Mouse (Mus musculus) lung, embryonic 15.5 days (tissue): ENCODE results near the gene Klhl32. TPM values are rescaled to one million over a fixed set of nuclear protein-coding genes. Genes with fewer than 3 reads are reported as not detected.

ENCODE experiments used
- ATAC-seq: fragments of 200-750 bp; cut with Nextera tagmentation; 2 replicates; pipeline ENCODE4 v1.8.0; 2017; ENCODE audit warnings: moderate number of reproducible peaks, borderline replicate concordance; ENCODE audit not compliant: low FRiP score, low TSS enrichment; ENCODE audit errors: extremely low read depth
- H3K27ac ChIP-seq: fragments of 300-500 bp; sonication (generic); 2 replicates; pipeline ENCODE4 v1.5.1; 2015; ENCODE audit warnings: moderate library complexity, mild to moderate bottlenecking, inconsistent platforms
- H3K27me3 ChIP-seq: fragments of 300-500 bp; sonication (generic); 2 replicates; pipeline ENCODE4 v1.6.1; 2015; ENCODE audit warnings: inconsistent platforms
- H3K36me3 ChIP-seq: fragments of 300-500 bp; sonication (generic); 2 replicates; pipeline ENCODE4 v1.6.1; 2015; ENCODE audit warnings: inconsistent platforms
- H3K4me1 ChIP-seq: fragments of 300-500 bp; sonication (generic); 2 replicates; pipeline ENCODE4 v1.6.1; 2015; ENCODE audit warnings: inconsistent platforms
- H3K4me2 ChIP-seq: fragments of 300-500 bp; sonication (generic); 2 replicates; pipeline ENCODE4 v1.6.1; 2015; ENCODE audit warnings: inconsistent platforms, mild to moderate bottlenecking, moderate library complexity
- H3K4me3 ChIP-seq: fragments of 300-500 bp; sonication (generic); 2 replicates; pipeline ENCODE4 v1.5.1; 2015; ENCODE audit warnings: mild to moderate bottlenecking, inconsistent platforms
- H3K9ac ChIP-seq: fragments of 300-500 bp; sonication (generic); 2 replicates; pipeline ENCODE4 v1.6.1; 2015; ENCODE audit warnings: inconsistent platforms
- H3K9me3 ChIP-seq: fragments of 300-500 bp; sonication (generic); 2 replicates; pipeline ENCODE4 v1.6.1; 2016; ENCODE audit warnings: inconsistent platforms
- WGBS: fragments of 180-500 bp; shearing (Covaris S2); methylation state at CpG from one replicate; pipeline ENCODE4 v1.1.7; 2015; 5-methylcytosine and 5-hydroxymethylcytosine counted together
- polyA plus RNA-seq: library from polyadenylated mRNA; unstranded; fragments of >200 nt; fragmentation: Nextera tagmentation; extraction: Ambion mirVana; gene quantifications from 2 replicates; pipeline ENCODE4 v1.2.1, GENCODE M21; 2015

Gene Klhl32
- polyA plus RNA-seq, 1 experiment from 2014 or later = 1.8 TPM

DNA sequence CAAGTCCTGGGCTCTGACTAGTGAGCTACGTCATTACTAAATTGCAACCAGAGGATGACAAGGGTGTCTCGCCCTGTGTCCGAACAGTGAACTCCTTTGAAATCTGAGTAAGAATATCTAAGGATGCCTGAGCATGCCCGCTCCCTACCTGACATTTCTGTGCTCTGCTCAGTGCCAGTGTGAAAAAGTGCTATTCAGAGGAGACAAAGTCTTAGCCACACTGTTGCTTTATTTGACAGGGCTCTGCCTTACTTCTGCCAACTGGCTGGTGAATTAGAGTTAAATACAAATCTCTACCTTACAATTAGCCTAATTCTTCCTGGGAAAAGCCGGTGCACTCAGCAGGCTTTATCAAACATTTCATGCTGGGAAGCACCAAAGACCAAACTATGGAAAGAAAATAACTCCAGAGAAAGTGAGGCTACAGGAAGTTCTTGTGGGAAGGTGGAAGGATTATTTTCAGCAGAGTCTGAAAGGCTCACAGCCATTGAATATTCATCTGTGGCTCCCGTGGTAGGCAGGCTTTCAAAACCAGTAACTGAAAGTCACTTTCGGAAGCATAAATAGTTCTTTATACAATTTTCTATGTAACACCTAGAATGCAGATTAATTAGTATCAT is 57.1 kb downstream of the Klhl32 start:
- Histone ChIP-seq H3K27ac (no peak overlapping the region), H3K4me3 (no peak overlapping the region), H3K27me3 (no peaks in the 10 kb centered on the region), H3K4me2 (no peak overlapping the region), H3K9me3 (no peaks in the 10 kb centered on the region), H3K9ac (no peak overlapping the region), H3K4me1 (no peaks in the 10 kb centered on the region), H3K36me3 (no peaks in the 10 kb centered on the region)
- WGBS = 64% methylated on average over 7 of the region's 7 CpGs
- no peak for ATAC-seq

DNA sequence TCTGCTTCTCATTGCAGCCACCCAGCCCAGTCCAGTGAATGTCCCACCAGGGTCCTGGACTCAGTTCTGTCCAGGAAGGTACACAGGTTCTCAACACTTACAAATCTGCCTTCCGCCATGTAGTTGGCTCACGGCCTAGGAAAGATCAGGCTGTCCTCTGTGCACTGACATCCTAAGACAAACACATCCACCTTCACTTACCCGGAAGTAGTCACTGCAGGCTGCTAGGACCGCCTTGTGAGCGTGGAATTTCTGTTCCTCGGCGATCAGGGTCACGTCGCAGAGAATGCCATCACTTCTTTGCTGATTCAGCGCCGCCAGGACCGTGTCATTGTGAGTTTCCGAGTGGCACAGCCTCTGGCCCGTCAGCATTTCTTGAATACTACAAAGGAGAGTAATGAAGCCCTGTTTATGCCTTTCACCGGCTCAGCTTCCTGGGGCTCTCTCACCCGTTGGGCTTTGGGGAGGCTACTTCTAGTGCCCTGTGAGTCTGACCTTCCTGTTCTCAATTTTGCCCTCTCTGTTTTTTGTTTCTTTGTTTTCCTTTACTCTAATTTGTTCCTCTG is 58.4 kb downstream of the Klhl32 start:
- H3K9ac ChIP-seq = no peak overlapping the region
- 23% methylated on average over 16 of the region's 16 CpGs for WGBS
- ATAC-seq = no peak
- no peaks in the 10 kb centered on the region for H3K27me3 ChIP-seq
- no peaks in the 10 kb centered on the region for H3K36me3 ChIP-seq
- H3K27ac ChIP-seq = no peak overlapping the region
- H3K9me3 ChIP-seq = no peaks in the 10 kb centered on the region
- H3K4me3 ChIP-seq = 0 out of 2 replicates have a peak overlapping the region, but pooled peaks have one; percentile 4
- no peaks in the 10 kb centered on the region for H3K4me1 ChIP-seq
- H3K4me2 ChIP-seq = peak overlapping the region; percentile 39

DNA sequence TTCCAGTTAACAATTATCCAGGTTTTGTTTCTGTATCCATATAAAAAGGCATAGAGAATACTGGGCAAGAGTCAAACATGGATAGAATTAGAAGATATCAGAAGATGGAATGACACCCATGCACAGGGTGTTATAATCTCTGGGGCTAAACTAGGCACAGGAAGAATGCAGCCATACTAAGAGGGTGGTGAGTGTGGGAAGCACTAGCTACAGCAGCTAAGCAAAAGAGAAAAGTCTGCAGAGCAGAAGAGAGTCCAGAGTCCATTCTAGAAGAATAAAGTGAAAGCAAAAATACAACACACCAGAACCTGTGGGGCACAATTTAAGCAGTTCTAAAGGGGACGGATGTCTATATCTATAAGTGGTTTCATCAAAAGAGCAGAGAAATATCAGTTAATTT is 61.6 kb downstream of the Klhl32 start:
- Histone ChIP-seq H3K27ac (no peak overlapping the region), H3K4me3 (no peak overlapping the region), H3K36me3 (no peaks in the 10 kb centered on the region), H3K4me1 (no peaks in the 10 kb centered on the region), H3K9ac (no peak overlapping the region), H3K27me3 (no peaks in the 10 kb centered on the region), H3K4me2 (no peak overlapping the region), H3K9me3 (no peaks in the 10 kb centered on the region)
- no peak for ATAC-seq
- 79% methylated on average over 1 of the region's 1 CpGs for WGBS

DNA sequence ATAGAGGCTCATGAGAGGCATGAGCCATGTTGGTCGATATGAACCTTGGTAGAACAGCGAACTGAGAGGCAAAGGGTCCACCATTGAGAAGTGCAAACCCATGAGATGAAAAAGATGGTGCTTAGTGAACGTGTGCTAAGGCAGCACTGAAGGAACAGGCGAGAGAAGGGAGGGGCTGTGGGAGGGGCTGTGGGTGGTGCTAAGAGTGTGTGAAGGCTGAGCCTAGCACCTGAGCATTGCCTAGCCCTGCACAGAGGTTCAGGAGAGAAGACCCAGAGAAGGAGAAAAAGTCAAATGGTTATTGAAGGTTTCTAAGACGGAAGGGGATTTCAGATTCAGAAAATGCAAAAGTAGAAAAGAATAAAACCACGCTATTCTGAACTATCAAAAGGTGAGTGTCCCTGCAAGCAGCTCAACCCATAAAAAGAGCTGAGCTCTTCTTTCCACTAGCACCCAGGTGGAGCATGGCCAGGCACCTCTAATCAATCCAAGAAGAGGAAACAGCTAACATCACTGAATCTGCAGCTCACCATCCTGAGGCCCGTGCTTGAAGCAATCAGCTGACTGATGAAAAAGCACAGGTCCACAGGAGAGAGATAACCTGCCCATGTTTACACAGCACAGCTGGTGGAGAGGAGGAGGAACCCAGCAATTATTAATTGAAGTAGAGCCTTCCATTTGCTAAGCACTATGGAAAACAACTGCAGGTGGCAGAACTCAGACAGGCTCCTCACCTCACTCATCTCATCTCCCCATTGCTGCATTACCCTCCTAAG is 65.0 kb downstream of the Klhl32 start:
- H3K4me3 ChIP-seq = no peak overlapping the region

DNA sequence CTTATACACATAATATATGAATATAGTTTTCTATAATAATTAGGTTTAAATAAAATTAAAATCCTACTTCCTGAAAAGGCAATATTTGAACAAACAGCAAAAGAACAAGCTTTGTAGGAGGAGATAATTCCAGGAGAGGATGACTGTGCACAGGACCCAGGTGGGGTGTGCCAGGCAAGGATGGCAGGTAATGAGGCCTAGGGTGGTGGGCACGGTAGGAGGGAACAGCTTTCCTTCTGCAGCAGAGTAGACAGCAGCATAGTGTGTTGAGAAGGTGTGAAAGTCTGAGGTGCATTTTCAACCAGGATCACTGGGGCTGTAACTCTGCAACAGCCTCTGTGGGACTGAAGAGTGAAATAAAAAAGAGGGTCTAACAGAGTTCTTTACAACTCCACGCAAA is 85.0 kb downstream of the Klhl32 start:
- Histone ChIP-seq H3K4me3 (no peak overlapping the region), H3K9ac (no peak overlapping the region), H3K27me3 (no peaks in the 10 kb centered on the region), H3K27ac (no peak overlapping the region), H3K4me1 (no peaks in the 10 kb centered on the region), H3K36me3 (no peaks in the 10 kb centered on the region), H3K4me2 (no peak overlapping the region), H3K9me3 (no peaks in the 10 kb centered on the region)
- ATAC-seq = no peak
- 76% methylated on average over 2 of the region's 2 CpGs for WGBS

More for the DNA sequence above, 65.0 kb downstream of the Klhl32 start:
- 42% methylated on average over 7 of the region's 7 CpGs for WGBS
- H3K4me2 ChIP-seq = no peak overlapping the region
- no peaks in the 10 kb centered on the region for H3K4me1 ChIP-seq
- no peaks in the 10 kb centered on the region for H3K9me3 ChIP-seq
- H3K36me3 ChIP-seq = no peaks in the 10 kb centered on the region
- no peak for ATAC-seq
- H3K27ac ChIP-seq = no peak overlapping the region
- no peaks in the 10 kb centered on the region for H3K27me3 ChIP-seq
- H3K9ac ChIP-seq = no peak overlapping the region

DNA sequence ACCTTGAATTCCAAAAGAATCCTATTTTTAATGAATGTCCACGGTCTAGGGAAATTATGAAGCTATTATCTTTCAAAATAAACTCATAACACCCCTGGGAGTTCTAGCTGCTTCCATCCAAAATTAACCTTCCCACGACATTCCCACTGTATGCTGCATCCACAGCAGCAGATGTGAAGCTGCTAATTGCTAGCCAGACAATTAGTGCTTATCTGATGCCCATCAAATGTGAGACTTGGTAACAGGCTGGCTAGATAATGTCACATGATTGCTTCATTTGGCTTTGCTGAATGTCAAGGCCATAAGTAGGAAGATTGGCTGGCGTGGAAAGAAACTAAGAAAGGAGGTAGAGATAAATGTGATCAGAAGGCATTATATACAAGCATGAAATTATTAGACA is 85.5 kb downstream of the Klhl32 start:
- Histone ChIP-seq H3K4me1 (no peaks in the 10 kb centered on the region), H3K4me3 (no peak overlapping the region), H3K36me3 (no peaks in the 10 kb centered on the region), H3K9me3 (no peaks in the 10 kb centered on the region), H3K27ac (no peak overlapping the region), H3K9ac (no peak overlapping the region), H3K27me3 (no peaks in the 10 kb centered on the region), H3K4me2 (no peak overlapping the region)
- no peak for ATAC-seq
- WGBS = 58% methylated on average over 3 of the region's 3 CpGs

DNA sequence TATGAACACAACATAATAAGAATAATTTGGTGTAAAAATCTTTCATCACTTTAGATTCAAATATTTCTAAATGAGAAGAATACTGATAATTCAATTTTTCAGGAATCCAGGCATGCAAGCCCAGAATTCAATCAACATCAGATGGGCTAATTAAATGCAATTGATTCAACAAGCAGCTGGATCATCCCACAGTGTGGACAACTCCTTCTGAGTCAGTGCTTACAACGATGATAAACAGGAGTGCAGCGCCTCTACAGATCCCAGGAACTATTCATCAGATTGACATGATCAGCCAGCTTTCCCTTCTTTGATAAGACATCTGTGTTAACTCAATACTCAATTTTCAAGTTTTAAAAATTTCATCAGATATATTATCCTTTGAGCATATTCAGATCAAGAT is 86.4 kb downstream of the Klhl32 start:
- no peak overlapping the region for H3K4me2 ChIP-seq
- H3K9ac ChIP-seq = no peak overlapping the region
- 61% methylated on average over 2 of the region's 2 CpGs for WGBS
- no peaks in the 10 kb centered on the region for H3K27me3 ChIP-seq
- H3K4me3 ChIP-seq = no peak overlapping the region
- ATAC-seq = no peak
- no peaks in the 10 kb centered on the region for H3K9me3 ChIP-seq
- no peaks in the 10 kb centered on the region for H3K36me3 ChIP-seq
- no peaks in the 10 kb centered on the region for H3K4me1 ChIP-seq
- no peak overlapping the region for H3K27ac ChIP-seq

DNA sequence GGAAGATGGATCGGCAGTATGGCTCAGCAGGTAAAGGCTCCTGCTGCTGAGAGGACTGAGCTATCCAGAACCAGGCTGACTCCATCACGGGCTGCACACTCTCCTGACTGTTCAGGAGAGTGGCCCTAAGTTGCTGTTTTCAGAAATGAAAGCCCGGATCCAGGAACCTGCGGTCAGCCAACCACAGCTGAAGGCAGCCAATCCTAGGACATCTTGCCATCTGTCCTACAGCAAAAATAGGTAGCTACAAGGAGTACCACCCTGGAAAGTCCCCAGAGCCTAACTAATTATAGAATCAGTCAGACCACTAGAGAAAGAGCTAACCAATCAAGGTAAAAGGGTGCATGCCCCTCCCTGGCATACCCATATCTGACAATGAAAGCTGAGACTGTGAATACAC is 87.5 kb downstream of the Klhl32 start:
- H3K4me2 ChIP-seq = no peak overlapping the region
- ATAC-seq = no peak
- H3K4me1 ChIP-seq = no peaks in the 10 kb centered on the region
- 86% methylated on average over 4 of the region's 4 CpGs for WGBS
- H3K27ac ChIP-seq = no peak overlapping the region
- H3K9me3 ChIP-seq = no peaks in the 10 kb centered on the region
- no peak overlapping the region for H3K9ac ChIP-seq
- H3K27me3 ChIP-seq = no peaks in the 10 kb centered on the region
- H3K36me3 ChIP-seq = no peaks in the 10 kb centered on the region
- no peak overlapping the region for H3K4me3 ChIP-seq

DNA sequence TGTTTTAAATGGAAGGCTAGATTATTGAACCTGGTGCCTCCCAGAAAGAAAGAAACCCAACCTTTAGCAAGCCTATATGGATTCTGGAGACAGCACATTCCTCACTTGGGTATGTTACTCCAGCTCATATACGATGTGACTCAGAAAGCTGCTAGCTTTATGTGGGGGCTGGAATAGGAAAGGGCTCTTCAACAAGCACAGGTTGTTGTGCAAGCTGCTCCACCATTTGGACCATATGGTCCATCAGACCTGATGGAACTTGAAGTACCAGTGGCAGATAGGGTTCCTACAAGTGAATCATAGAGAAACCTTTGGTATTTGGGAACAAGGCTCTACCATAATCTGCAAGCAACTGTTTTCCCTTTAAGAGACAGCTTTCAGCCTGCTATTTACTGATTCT is 92.0 kb downstream of the Klhl32 start:
- H3K9ac ChIP-seq = no peak overlapping the region
- no peaks in the 10 kb centered on the region for H3K27me3 ChIP-seq
- no peak overlapping the region for H3K4me3 ChIP-seq
- no peaks in the 10 kb centered on the region for H3K36me3 ChIP-seq
- H3K27ac ChIP-seq = no peak overlapping the region
- H3K4me2 ChIP-seq = no peak overlapping the region
- no peaks in the 10 kb centered on the region for H3K4me1 ChIP-seq
- ATAC-seq = no peak
- no peaks in the 10 kb centered on the region for H3K9me3 ChIP-seq
- WGBS = 85% methylated on average over 1 of the region's 1 CpGs

DNA sequence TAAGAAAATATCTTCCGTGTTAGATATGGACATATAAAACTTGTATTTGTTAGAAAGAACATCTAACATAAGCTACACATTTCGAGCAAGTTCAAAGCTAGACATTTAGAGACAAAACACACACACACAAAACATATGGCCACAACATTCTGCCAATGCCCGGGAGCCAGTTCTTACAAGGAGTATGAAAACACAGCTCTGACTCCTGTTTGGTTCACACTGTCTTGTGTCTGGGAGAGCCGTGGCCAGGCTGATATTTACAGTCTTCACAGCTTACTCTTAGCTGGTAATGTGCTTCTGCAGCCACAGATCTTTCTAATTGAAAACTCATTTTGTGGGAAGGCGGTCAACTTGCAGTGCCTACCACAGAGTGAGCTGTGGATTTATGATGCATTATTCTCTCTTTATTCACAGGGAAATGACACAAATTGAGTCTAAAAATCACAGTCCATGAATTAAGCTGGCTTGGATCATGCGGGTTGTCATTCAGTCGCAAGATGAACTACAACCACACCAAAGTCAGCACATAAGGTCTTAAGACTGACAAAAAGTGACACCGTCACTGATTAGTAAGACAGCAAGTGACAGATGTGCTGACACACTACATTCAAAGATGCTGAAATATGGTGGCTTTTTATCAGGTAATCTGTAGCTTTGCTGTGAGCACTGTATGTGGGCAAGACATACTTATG is 98.3 kb downstream of the Klhl32 start:
- H3K4me1 ChIP-seq = no peaks in the 10 kb centered on the region
- H3K27me3 ChIP-seq = no peaks in the 10 kb centered on the region
- H3K9me3 ChIP-seq = no peaks in the 10 kb centered on the region
- H3K4me2 ChIP-seq = no peak overlapping the region
- no peak overlapping the region for H3K27ac ChIP-seq
- no peak overlapping the region for H3K4me3 ChIP-seq
- no peak overlapping the region for H3K9ac ChIP-seq
- 75% methylated on average over 8 of the region's 8 CpGs for WGBS
- no peak for ATAC-seq
- H3K36me3 ChIP-seq = no peaks in the 10 kb centered on the region

DNA sequence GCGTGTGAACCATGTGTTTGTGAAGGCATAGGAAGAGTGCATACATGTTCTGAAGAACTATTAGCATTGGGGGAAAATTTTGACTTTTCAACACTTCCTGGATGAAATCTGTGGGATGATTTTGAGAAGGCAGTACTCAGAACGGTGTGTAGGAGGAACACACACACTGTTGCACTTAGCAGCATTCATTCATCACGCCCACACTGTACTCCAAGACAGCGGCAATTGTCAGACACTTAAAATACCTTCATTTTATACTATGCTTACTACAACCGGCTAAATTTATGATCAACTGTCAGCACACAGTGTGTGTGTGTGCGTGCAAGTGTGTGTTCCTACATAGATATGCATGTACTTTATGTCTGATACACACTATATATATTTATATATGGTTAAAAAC is 113.8 kb downstream of the Klhl32 start:
- no peak overlapping the region for H3K9ac ChIP-seq
- H3K4me3 ChIP-seq = no peak overlapping the region
- H3K9me3 ChIP-seq = no peaks in the 10 kb centered on the region
- H3K27ac ChIP-seq = no peak overlapping the region
- 74% methylated on average over 6 of the region's 6 CpGs for WGBS
- no peaks in the 10 kb centered on the region for H3K27me3 ChIP-seq
- H3K36me3 ChIP-seq = no peaks in the 10 kb centered on the region
- no peak overlapping the region for H3K4me2 ChIP-seq
- no peaks in the 10 kb centered on the region for H3K4me1 ChIP-seq
- no peak for ATAC-seq

DNA sequence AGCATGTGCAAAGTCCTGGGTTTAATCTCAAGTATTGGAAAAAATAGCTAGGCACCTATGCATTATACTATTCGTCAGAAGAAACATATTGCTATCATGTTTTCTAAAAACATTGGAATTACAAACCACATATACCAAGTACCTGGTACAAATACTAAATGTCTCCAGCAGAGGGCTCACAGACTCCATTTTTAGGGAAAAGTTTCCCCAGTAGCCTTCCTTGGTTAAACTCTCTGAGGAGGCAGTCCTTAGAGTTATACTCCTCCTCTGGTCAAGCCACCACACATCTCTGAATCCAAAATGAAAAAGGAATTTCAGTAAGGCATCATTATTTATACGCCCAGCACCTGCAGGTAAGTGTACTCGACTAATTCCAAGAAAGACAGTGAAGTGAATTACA is 130.1 kb downstream of the Klhl32 start:
- no peaks in the 10 kb centered on the region for H3K9me3 ChIP-seq
- no peak overlapping the region for H3K27ac ChIP-seq
- H3K4me3 ChIP-seq = no peak overlapping the region
- WGBS = 21% methylated on average over 3 of the region's 3 CpGs
- no peaks in the 10 kb centered on the region for H3K4me1 ChIP-seq
- no peaks in the 10 kb centered on the region for H3K36me3 ChIP-seq
- no peak for ATAC-seq
- no peak overlapping the region for H3K9ac ChIP-seq
- no peak overlapping the region for H3K4me2 ChIP-seq
- H3K27me3 ChIP-seq = no peaks in the 10 kb centered on the region
